Mouse (Mus musculus): ENCODE measurements around the gene Phldb3. TPM values are rescaled to one million over a fixed set of nuclear protein-coding genes. Genes with fewer than 3 reads are reported as not detected.

Gene Phldb3
- polyA plus RNA-seq, 1 experiment, result 2.8 TPM

GRCm38 (mm10) chr7:24636264-24636663 lies 25.7 kb downstream of the Phldb3 start, which contains the start of gene Lypd3:
Gene Lypd3 (plus strand): TSS chr7:24636550.
- Histone ChIP-seq H3K27ac (ENCODE audit: insufficient read depth, low read depth, low read length) (no peak within 1 kb of the TSS), H3K36me3 (ENCODE audit: control insufficient read depth, insufficient read depth, low read length) (no peaks in the 10 kb centered on the region), H3K4me1 (ENCODE audit: control insufficient read depth, insufficient read depth, low read length) (no peaks in the 10 kb centered on the region), H3K4me3 (ENCODE audit: insufficient read depth, low read depth, low read length) (no peak within 1 kb of the TSS), H3K27me3 (replicated peaks; ENCODE audit: control insufficient read depth, insufficient read depth, low read length) (no peaks in the 10 kb centered on the region; the same call in 1 of the 2 replicates)
- no peak for DNase-seq
- 26% methylated on average over 15 of the region's 15 CpGs for WGBS
- TF ChIP-seq POLR2A (IDR thresholded peaks at IDR 0.05; ENCODE audit: low read depth, low read length), result no peak
- TF ChIP-seq CTCF (conservative IDR thresholded peaks at IDR 0.05; ENCODE audit: insufficient read depth, insufficient read length, low read depth, low read length), result no peak

GRCm38 (mm10) chr7:24637046-24637445 lies 26.5 kb downstream of the Phldb3 start:
- Histone ChIP-seq H3K4me1 (ENCODE audit: control insufficient read depth, insufficient read depth, low read length) (no peaks in the 10 kb centered on the region), H3K27ac (ENCODE audit: insufficient read depth, low read depth, low read length) (no peak overlapping the region), H3K4me3 (ENCODE audit: insufficient read depth, low read depth, low read length) (no peak overlapping the region), H3K27me3 (replicated peaks; ENCODE audit: control insufficient read depth, insufficient read depth, low read length) (no peaks in the 10 kb centered on the region; the same call in 1 of the 2 replicates), H3K36me3 (ENCODE audit: control insufficient read depth, insufficient read depth, low read length) (no peaks in the 10 kb centered on the region)
- WGBS, result 11% methylated on average over 18 of the region's 18 CpGs
- DNase-seq, result no peak
- TF ChIP-seq CTCF (conservative IDR thresholded peaks at IDR 0.05; ENCODE audit: insufficient read depth, insufficient read length, low read depth, low read length) (no peak), POLR2A (IDR thresholded peaks at IDR 0.05; ENCODE audit: low read depth, low read length) (no peak)

GRCm38 (mm10) chr7:24638026-24638856 lies 27.7 kb downstream of the Phldb3 start:
- WGBS, result 3% methylated on average over 35 of the region's 35 CpGs
- DNase-seq, result peak; percentile 46
- no peaks in the 10 kb centered on the region for H3K4me1 ChIP-seq (ENCODE audit: control insufficient read depth, insufficient read depth, low read length)

GRCm38 (mm10) chr7:24640450-24640849 lies 29.9 kb downstream of the Phldb3 start:
- Histone ChIP-seq H3K4me1 (ENCODE audit: control insufficient read depth, insufficient read depth, low read length) (no peaks in the 10 kb centered on the region), H3K36me3 (ENCODE audit: control insufficient read depth, insufficient read depth, low read length) (no peaks in the 10 kb centered on the region), H3K27ac (ENCODE audit: insufficient read depth, low read depth, low read length) (no peak overlapping the region), H3K4me3 (ENCODE audit: insufficient read depth, low read depth, low read length) (no peak overlapping the region), H3K27me3 (replicated peaks; ENCODE audit: control insufficient read depth, insufficient read depth, low read length) (no peaks in the 10 kb centered on the region; the same call in 1 of the 2 replicates)
- TF ChIP-seq POLR2A (IDR thresholded peaks at IDR 0.05; ENCODE audit: low read depth, low read length) (no peak), CTCF (conservative IDR thresholded peaks at IDR 0.05; ENCODE audit: insufficient read depth, insufficient read length, low read depth, low read length) (no peak)
- DNase-seq, result no peak
- 48% methylated on average over 13 of the region's 13 CpGs for WGBS

More at GRCm38 (mm10) chr7:24638026-24638856, 27.7 kb downstream of the Phldb3 start:
- H3K4me3 ChIP-seq (ENCODE audit: insufficient read depth, low read depth, low read length), result peak overlapping the region; percentile 48
- H3K27ac ChIP-seq (ENCODE audit: insufficient read depth, low read depth, low read length), result no peak overlapping the region
- no peaks in the 10 kb centered on the region for H3K36me3 ChIP-seq (ENCODE audit: control insufficient read depth, insufficient read depth, low read length)
- TF ChIP-seq CTCF (conservative IDR thresholded peaks at IDR 0.05; ENCODE audit: insufficient read depth, insufficient read length, low read depth, low read length) (no peak), POLR2A (IDR thresholded peaks at IDR 0.05; ENCODE audit: low read depth, low read length) (no peak)
- H3K27me3 ChIP-seq (replicated peaks; ENCODE audit: control insufficient read depth, insufficient read depth, low read length), result no peaks in the 10 kb centered on the region; the same call in 1 of the 2 replicates

- Histone ChIP-seq H3K27ac (ENCODE audit: insufficient read depth, low read depth, low read length) (no peak overlapping the region), H3K36me3 (ENCODE audit: control insufficient read depth, insufficient read depth, low read length) (no peaks in the 10 kb centered on the region), H3K4me1 (ENCODE audit: control insufficient read depth, insufficient read depth, low read length) (no peaks in the 10 kb centered on the region), H3K4me3 (ENCODE audit: insufficient read depth, low read depth, low read length) (no peak overlapping the region), H3K27me3 (replicated peaks; ENCODE audit: control insufficient read depth, insufficient read depth, low read length) (no peaks in the 10 kb centered on the region; the same call in 1 of the 2 replicates)
- 10% methylated on average over 9 of the region's 9 CpGs for WGBS
- peak; percentile 68 for DNase-seq
- no peak for TF ChIP-seq POLR2A (IDR thresholded peaks at IDR 0.05; ENCODE audit: low read depth, low read length)
- peak; percentile 80 for TF ChIP-seq CTCF (conservative IDR thresholded peaks at IDR 0.05; ENCODE audit: insufficient read depth, insufficient read length, low read depth, low read length)
Observed at GRCm38 (mm10) chr7:24642491-24642890, 31.9 kb downstream of the Phldb3 start.

GRCm38 (mm10) chr7:24644492-24644891 lies 33.9 kb downstream of the Phldb3 start:
- H3K36me3 ChIP-seq (ENCODE audit: control insufficient read depth, insufficient read depth, low read length), result no peaks in the 10 kb centered on the region
- H3K4me1 ChIP-seq (ENCODE audit: control insufficient read depth, insufficient read depth, low read length), result no peaks in the 10 kb centered on the region
- H3K4me3 ChIP-seq (ENCODE audit: insufficient read depth, low read depth, low read length), result no peak overlapping the region
- H3K27me3 ChIP-seq (replicated peaks; ENCODE audit: control insufficient read depth, insufficient read depth, low read length), result no peaks in the 10 kb centered on the region; the same call in 1 of the 2 replicates
- H3K27ac ChIP-seq (ENCODE audit: insufficient read depth, low read depth, low read length), result no peak overlapping the region
- WGBS, result 72% methylated on average over 6 of the region's 6 CpGs
- TF ChIP-seq CTCF (conservative IDR thresholded peaks at IDR 0.05; ENCODE audit: insufficient read depth, insufficient read length, low read depth, low read length) (no peak), POLR2A (IDR thresholded peaks at IDR 0.05; ENCODE audit: low read depth, low read length) (no peak)
- DNase-seq, result no peak

GRCm38 (mm10) chr7:24644996-24645395 lies 34.4 kb downstream of the Phldb3 start:
- Histone ChIP-seq H3K4me1 (ENCODE audit: control insufficient read depth, insufficient read depth, low read length) (no peaks in the 10 kb centered on the region), H3K27me3 (replicated peaks; ENCODE audit: control insufficient read depth, insufficient read depth, low read length) (no peaks in the 10 kb centered on the region; the same call in 1 of the 2 replicates), H3K27ac (ENCODE audit: insufficient read depth, low read depth, low read length) (no peak overlapping the region), H3K4me3 (ENCODE audit: insufficient read depth, low read depth, low read length) (no peak overlapping the region), H3K36me3 (ENCODE audit: control insufficient read depth, insufficient read depth, low read length) (no peaks in the 10 kb centered on the region)
- no peak for TF ChIP-seq CTCF (conservative IDR thresholded peaks at IDR 0.05; ENCODE audit: insufficient read depth, insufficient read length, low read depth, low read length)
- TF ChIP-seq POLR2A (IDR thresholded peaks at IDR 0.05; ENCODE audit: low read depth, low read length), result no peak
- DNase-seq, result no peak
- 72% methylated on average over 7 of the region's 7 CpGs for WGBS
